8 mouse cellular contexts compared by ENCODE assay signal in the genomic region with DNA sequence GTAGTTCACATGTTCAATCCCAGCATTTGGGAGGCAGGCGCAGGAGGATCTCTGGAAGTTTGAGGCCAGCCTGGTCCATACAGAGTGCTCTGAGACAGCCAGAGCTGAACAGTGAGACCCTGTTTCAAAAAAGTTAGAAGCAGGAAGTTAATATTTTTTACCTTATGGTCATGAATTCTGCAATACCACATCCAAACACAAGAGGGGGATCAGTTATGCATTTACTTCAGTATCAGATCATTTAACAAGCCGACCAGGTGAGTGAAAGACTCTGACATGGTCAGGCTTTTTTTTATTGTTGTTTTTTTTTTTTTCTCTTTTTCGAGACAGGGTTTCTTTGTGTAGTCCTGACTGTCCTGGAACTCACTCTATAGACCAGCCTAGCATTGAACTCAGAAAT. TPM values are rescaled to one million over a fixed set of nuclear protein-coding genes. Genes with fewer than 3 reads are reported as not detected.
A peak's percentile ranks its signal among the peaks of the same experiment; 100 is the strongest.
DNase-seq lines count a peak whose midpoint lies in the region; ATAC-seq and TF ChIP-seq lines count a peak whose summit lies in the region.

No protein-coding gene starts in this region.

- no peak overlapping the region for H3K27ac ChIP-seq in heart, postnatal 0 days (ENCODE audit: low read depth)
- no peak overlapping the region for H3K27ac ChIP-seq in liver, embryonic 14.5 days
- no peak overlapping the region for H3K27ac ChIP-seq in forebrain, embryonic 10.5 days

- 0 out of 2 replicates have a peak, but pooled peaks cover 10% of the 10 kb centered on the region for H3K4me1 ChIP-seq in heart, postnatal 0 days (ENCODE audit: control insufficient read depth, insufficient read depth)
- H3K4me1 ChIP-seq in liver, embryonic 14.5 days (replicated peaks; ENCODE audit: control insufficient read depth in 2 of 2, insufficient read depth in 2 of 2, low read length in 1 of 2), result peaks cover 21 to 33% of the 10 kb centered on the region in 2 experiments
- H3K4me1 ChIP-seq in forebrain, embryonic 10.5 days, result peaks cover 17% of the 10 kb centered on the region

- peak; percentile 42 for TF ChIP-seq CTCF in heart, postnatal 0 days (IDR thresholded peaks at IDR 0.05; ENCODE audit: low read depth)
- TF ChIP-seq CTCF in liver, embryonic 14.5 days (IDR thresholded peaks at IDR 0.05; ENCODE audit: low read depth), result peak; percentile 66; the same call in 1 of the 2 replicates

- no peak overlapping the region for H3K4me2 ChIP-seq in heart, postnatal 0 days (ENCODE audit: low read depth, low read length)
- H3K4me2 ChIP-seq in liver, embryonic 14.5 days (ENCODE audit: low read depth), result no peak overlapping the region

- no peaks in the 10 kb centered on the region for H3K9me3 ChIP-seq in heart, postnatal 0 days (replicated peaks; ENCODE audit: control insufficient read depth, low read length)
- H3K9me3 ChIP-seq in liver, embryonic 14.5 days (ENCODE audit: control insufficient read depth, low read length), result no peaks in the 10 kb centered on the region
- H3K9me3 ChIP-seq in forebrain, embryonic 10.5 days, result no peaks in the 10 kb centered on the region

- no peaks in the 10 kb centered on the region for H3K27me3 ChIP-seq in heart, postnatal 0 days (ENCODE audit: control insufficient read depth, insufficient read depth, low read length)
- no peaks in the 10 kb centered on the region for H3K27me3 ChIP-seq in liver, embryonic 14.5 days (ENCODE audit: control insufficient read depth, insufficient read depth, low read length)
- no peaks in the 10 kb centered on the region for H3K27me3 ChIP-seq in forebrain, embryonic 10.5 days (ENCODE audit: poor library complexity, severe bottlenecking)

- no peak overlapping the region for H3K4me3 ChIP-seq in heart, postnatal 0 days (ENCODE audit: low read depth, low read length)
- H3K4me3 ChIP-seq in liver, embryonic 14.5 days (ENCODE audit: insufficient read depth in 1 of 2, low read depth in 2 of 2, low read length in 2 of 2), result no peak overlapping the region
- no peak overlapping the region for H3K4me3 ChIP-seq in forebrain, embryonic 10.5 days

- peaks cover 11% of the 10 kb centered on the region for H3K36me3 ChIP-seq in heart, postnatal 0 days (replicated peaks; ENCODE audit: control insufficient read depth, insufficient read depth, low read length)
- H3K36me3 ChIP-seq in liver, embryonic 14.5 days (replicated peaks; ENCODE audit: control insufficient read depth, insufficient read depth, low read depth), result peaks cover 13% of the 10 kb centered on the region
- H3K36me3 ChIP-seq in forebrain, embryonic 10.5 days (replicated peaks), result peaks cover 14% of the 10 kb centered on the region

- no peak for TF ChIP-seq EP300 in heart, postnatal 0 days (IDR thresholded peaks at IDR 0.05; ENCODE audit: low read depth)
- TF ChIP-seq EP300 in liver, embryonic 14.5 days (IDR thresholded peaks at IDR 0.05; ENCODE audit: low read depth), result no peak

- no peak overlapping the region for H3K9ac ChIP-seq in heart, postnatal 0 days (replicated peaks; ENCODE audit: low read depth, low read length)
- H3K9ac ChIP-seq in liver, embryonic 14.5 days (replicated peaks), result no peak overlapping the region

- WGBS in heart, postnatal 0 days, result 44% methylated on average over 3 of the region's 3 CpGs
- 25% methylated on average over 3 of the region's 3 CpGs for WGBS in liver, embryonic 14.5 days (ENCODE audit: insufficient replicate concordance)
- 68% methylated on average over 3 of the region's 3 CpGs for WGBS in forebrain, embryonic 10.5 days

- ATAC-seq in heart, postnatal 0 days (ENCODE audit: insufficient read depth, low read depth), result no peak
- no peak for ATAC-seq in liver, embryonic 14.5 days (ENCODE audit: insufficient read depth)

- no peak for DNase-seq in heart, postnatal 0 days (ENCODE audit: low spot score)
- DNase-seq in heart, adult 9 months (ENCODE audit: low spot score in 2 of 2), result no peak
- peak; percentile 90 for DNase-seq in 416B (ENCODE audit: low read depth)
- peak; percentile 67 for DNase-seq in MN1 (ENCODE audit: low spot score)
- peak; percentile 70 to 79 (median 71) for DNase-seq in liver, embryonic 14.5 days (ENCODE audit: low read depth in 3 of 3, low spot score in 3 of 3)
- DNase-seq in adrenal gland, postnatal 36 days, result no peak
- DNase-seq in adrenal gland, postnatal 4 days (ENCODE audit: low spot score in 2 of 2), result no peak
- DNase-seq in forebrain, embryonic 10.5 days (ENCODE audit: extremely low spot score, low spot score), result no peak

RNA-seq across cellular contexts. Expression of a gene that starts 2.5 kb away (rescaled TPM):
- total RNA-seq in heart, postnatal 0 days (2014; rRNA removed; ENCODE audit: low replicate concordance), result 472 and 482 TPM in 2 replicates
- polyA plus RNA-seq in heart, postnatal 0 days (2015; fragmentation: Nextera tagmentation; extraction: Ambion mirVana), result 287 and 306 TPM in 2 replicates
- polyA plus RNA-seq in liver, embryonic 14.5 days (2012; rRNA removed), result 403 and 658 TPM in 2 replicates
- polyA plus RNA-seq in liver, embryonic 14.5 days (2014; fragmentation: Nextera tagmentation; extraction: Ambion mirVana), result 477 and 488 TPM in 2 replicates
- 1,000 to 10,000 TPM; 1,036 to 1,050 TPM for total RNA-seq in adrenal gland, postnatal 36 days (2021)
- 1,000 to 10,000 TPM; 1,172 to 1,181 TPM for total RNA-seq in adrenal gland, postnatal 4 days (2021)
- polyA plus RNA-seq in forebrain, embryonic 10.5 days (2016; fragmentation: Nextera tagmentation; extraction: Ambion mirVana), result 659 and 678 TPM in 2 replicates

RNA-seq across cellular contexts. Expression of a gene that starts 10.5 kb away (rescaled TPM):
- total RNA-seq in heart, postnatal 0 days (2014; rRNA removed; ENCODE audit: low replicate concordance), result 45.0 and 45.5 TPM in 2 replicates
- polyA plus RNA-seq in heart, postnatal 0 days (2015; fragmentation: Nextera tagmentation; extraction: Ambion mirVana), result 23.9 and 24.7 TPM in 2 replicates
- polyA plus RNA-seq in liver, embryonic 14.5 days (2012; rRNA removed), result 10.4 and 13.7 TPM in 2 replicates
- polyA plus RNA-seq in liver, embryonic 14.5 days (2014; fragmentation: Nextera tagmentation; extraction: Ambion mirVana), result 10.0 and 11.5 TPM in 2 replicates
- 100 to 1,000 TPM; 100 to 135 TPM for total RNA-seq in adrenal gland, postnatal 36 days (2021)
- total RNA-seq in adrenal gland, postnatal 4 days (2021), result 10 to 100 TPM; 87.4 TPM
- 25.1 TPM in 2 replicates for polyA plus RNA-seq in forebrain, embryonic 10.5 days (2016; fragmentation: Nextera tagmentation; extraction: Ambion mirVana)

RNA-seq across cellular contexts. Expression of a gene that starts 18.3 kb away (rescaled TPM):
- total RNA-seq in heart, postnatal 0 days (2014; rRNA removed; ENCODE audit: low replicate concordance), result 18.8 and 19.5 TPM in 2 replicates
- 1.8 and 2.0 TPM in 2 replicates for polyA plus RNA-seq in heart, postnatal 0 days (2015; fragmentation: Nextera tagmentation; extraction: Ambion mirVana)
- polyA plus RNA-seq in liver, embryonic 14.5 days (2012; rRNA removed), result 15.8 and 16.1 TPM in 2 replicates
- 11.1 and 11.2 TPM in 2 replicates for polyA plus RNA-seq in liver, embryonic 14.5 days (2014; fragmentation: Nextera tagmentation; extraction: Ambion mirVana)
- 10 to 100 TPM; 22.1 to 23.2 TPM for total RNA-seq in adrenal gland, postnatal 36 days (2021)
- total RNA-seq in adrenal gland, postnatal 4 days (2021), result 10 to 100 TPM; 25.0 to 32.0 TPM
- polyA plus RNA-seq in forebrain, embryonic 10.5 days (2016; fragmentation: Nextera tagmentation; extraction: Ambion mirVana), result 3.5 and 5.1 TPM in 2 replicates

Comparison
In these comparisons a context has a peak if more than half of its experiments do, and no peak if none do; other contexts are left out.
1. DNase-seq: peak in 416B (single experiment), MN1 (single experiment) and liver, embryonic 14.5 days (3 of 3); none in heart, postnatal 0 days (single experiment), heart, adult 9 months (0 of 2), adrenal gland, postnatal 36 days (0 of 2), adrenal gland, postnatal 4 days (0 of 2) and forebrain, embryonic 10.5 days (single experiment).